Mouse (Mus musculus): ENCODE measurements around the gene Ccdc110. TPM values are rescaled to one million over a fixed set of nuclear protein-coding genes. Genes with fewer than 3 reads are reported as not detected.

Gene Ccdc110
- polyA plus RNA-seq, 1 experiment from 2014 or later = not detected

DNA sequence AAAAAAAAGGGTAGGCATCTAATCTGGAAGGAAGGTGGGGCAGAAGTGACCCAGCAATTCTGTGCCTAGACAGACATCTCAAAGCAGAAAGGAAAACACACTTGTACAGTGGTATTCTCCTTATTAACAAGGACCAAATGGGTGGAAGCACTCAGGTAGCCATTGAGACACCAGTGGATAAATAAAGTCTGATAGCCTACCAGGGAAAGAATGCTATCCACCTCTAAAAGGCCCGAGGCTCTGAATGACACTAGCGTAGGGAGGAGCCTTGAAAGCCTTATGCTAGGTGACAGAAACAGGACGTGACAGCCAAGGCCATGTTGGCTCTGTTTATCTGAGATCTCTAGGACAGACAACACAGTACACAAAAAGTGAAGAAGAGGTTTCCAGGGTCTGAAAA lies 17.9 kb upstream of the Ccdc110 start:
- no peak overlapping the region for H3K9ac ChIP-seq
- peak overlapping the region; percentile 28; the same call in 1 of the 2 replicates for H3K4me2 ChIP-seq (replicated peaks)
- no peaks in the 10 kb centered on the region for H3K9me3 ChIP-seq (replicated peaks)
- H3K4me1 ChIP-seq = no peaks in the 10 kb centered on the region
- H3K27ac ChIP-seq (replicated peaks) = peak overlapping the region; percentile 63; the same call in 1 of the 2 replicates
- no peak overlapping the region for H3K4me3 ChIP-seq (replicated peaks)
- no peaks in the 10 kb centered on the region for H3K27me3 ChIP-seq
- ATAC-seq (ENCODE audit: insufficient number of reproducible peaks, low FRiP score, low TSS enrichment, low read depth) = no peak
- WGBS = 78% methylated on average over 3 of the region's 3 CpGs
- no peaks in the 10 kb centered on the region for H3K36me3 ChIP-seq

DNA sequence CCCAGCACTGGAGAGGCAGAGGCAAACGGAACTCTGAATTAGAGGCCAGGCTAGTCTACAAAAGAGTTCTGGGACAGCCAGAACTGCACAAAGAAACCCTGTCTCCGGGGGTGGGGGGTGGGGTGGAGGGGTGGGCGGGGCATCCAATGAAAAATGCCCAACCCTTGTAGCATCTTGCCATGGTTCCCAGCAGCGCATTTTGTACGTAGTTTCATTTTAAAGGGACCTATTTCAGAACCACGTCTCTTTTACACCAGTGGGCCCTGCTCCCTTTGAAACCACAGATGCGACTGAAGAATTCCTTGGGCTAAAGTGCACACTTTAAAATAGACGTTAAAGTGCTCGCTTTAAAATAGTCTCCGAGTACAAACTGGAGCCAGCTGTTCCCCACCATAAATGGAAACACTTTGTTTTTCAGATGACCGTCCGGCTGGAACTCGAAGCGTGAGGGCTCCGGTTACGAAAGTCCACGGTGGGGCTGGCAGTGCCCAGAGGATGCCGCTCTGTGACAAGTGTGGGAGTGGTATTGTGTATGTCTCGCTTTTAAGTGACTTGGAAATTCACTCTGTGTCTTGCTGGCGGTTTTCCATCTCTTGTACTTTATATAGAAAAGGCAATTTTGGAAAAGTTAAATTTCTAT lies 17.3 kb upstream of the Ccdc110 start:
- ATAC-seq (ENCODE audit: insufficient number of reproducible peaks, low FRiP score, low TSS enrichment, low read depth) = peak; percentile 69; the same call in 1 of the 2 replicates
- H3K4me3 ChIP-seq (replicated peaks) = peak overlapping the region; percentile 22
- 39% methylated on average over 20 of the region's 20 CpGs for WGBS

DNA sequence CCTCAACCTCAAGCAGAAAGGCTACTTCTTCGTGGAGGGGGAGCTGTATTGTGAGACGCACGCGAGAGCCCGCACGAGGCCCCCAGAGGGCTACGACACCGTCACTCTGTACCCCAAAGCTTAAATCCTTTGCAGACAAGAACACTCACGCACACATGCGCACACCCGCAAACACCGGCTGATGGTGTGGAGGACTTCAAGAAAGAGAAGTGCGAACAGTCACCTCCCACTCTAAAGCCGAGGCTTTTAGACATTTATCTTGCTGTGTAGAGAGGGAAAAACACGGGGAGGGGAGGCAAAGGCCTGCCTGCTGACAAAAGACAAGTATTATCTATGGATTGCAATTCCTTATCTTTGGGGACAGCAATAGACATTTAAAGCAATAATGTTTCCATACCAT lies 15.5 kb upstream of the Ccdc110 start:
- H3K36me3 ChIP-seq = no peaks in the 10 kb centered on the region
- no peaks in the 10 kb centered on the region for H3K9me3 ChIP-seq (replicated peaks)
- no peaks in the 10 kb centered on the region for H3K27me3 ChIP-seq
- no peak overlapping the region for H3K9ac ChIP-seq
- no peak overlapping the region for H3K27ac ChIP-seq (replicated peaks)
- ATAC-seq (ENCODE audit: insufficient number of reproducible peaks, low FRiP score, low TSS enrichment, low read depth) = no peak
- H3K4me3 ChIP-seq (replicated peaks) = no peak overlapping the region
- H3K4me1 ChIP-seq = no peaks in the 10 kb centered on the region
- WGBS = 83% methylated on average over 15 of the region's 15 CpGs
- no peak overlapping the region for H3K4me2 ChIP-seq (replicated peaks)

More for the DNA sequence above, 17.3 kb upstream of the Ccdc110 start:
- H3K9me3 ChIP-seq (replicated peaks) = no peaks in the 10 kb centered on the region
- no peaks in the 10 kb centered on the region for H3K4me1 ChIP-seq
- H3K4me2 ChIP-seq (replicated peaks) = peak overlapping the region; percentile 28
- H3K9ac ChIP-seq = no peak overlapping the region
- peak overlapping the region; percentile 63; the same call in 1 of the 2 replicates for H3K27ac ChIP-seq (replicated peaks)
- no peaks in the 10 kb centered on the region for H3K27me3 ChIP-seq
- H3K36me3 ChIP-seq = no peaks in the 10 kb centered on the region

DNA sequence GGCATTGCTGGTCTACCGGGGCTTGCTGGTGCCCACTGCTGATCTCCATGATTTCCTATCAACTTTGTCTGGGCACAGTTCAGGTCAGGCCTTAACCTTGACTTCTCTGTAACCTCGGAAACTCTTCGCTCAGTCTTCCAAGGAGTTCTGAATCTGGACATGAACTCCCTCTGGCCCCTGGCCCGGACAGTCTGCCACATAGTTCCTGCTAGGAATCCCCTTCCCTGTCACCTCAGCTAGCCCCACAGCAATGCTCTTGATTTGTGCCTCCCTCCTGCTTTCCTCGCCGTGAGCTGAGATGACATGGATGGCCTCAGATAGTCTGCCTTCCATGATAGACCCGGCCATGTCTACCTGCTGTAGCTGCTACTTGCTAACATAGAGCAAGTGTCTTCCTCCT lies 14.0 kb upstream of the Ccdc110 start:
- Histone ChIP-seq H3K27ac (replicated peaks) (no peak overlapping the region), H3K9ac (no peak overlapping the region), H3K4me2 (replicated peaks) (no peak overlapping the region), H3K4me1 (no peaks in the 10 kb centered on the region), H3K36me3 (no peaks in the 10 kb centered on the region), H3K4me3 (replicated peaks) (no peak overlapping the region), H3K27me3 (no peaks in the 10 kb centered on the region), H3K9me3 (replicated peaks) (no peaks in the 10 kb centered on the region)
- no peak for ATAC-seq (ENCODE audit: insufficient number of reproducible peaks, low FRiP score, low TSS enrichment, low read depth)
- 93% methylated on average over 7 of the region's 7 CpGs for WGBS

DNA sequence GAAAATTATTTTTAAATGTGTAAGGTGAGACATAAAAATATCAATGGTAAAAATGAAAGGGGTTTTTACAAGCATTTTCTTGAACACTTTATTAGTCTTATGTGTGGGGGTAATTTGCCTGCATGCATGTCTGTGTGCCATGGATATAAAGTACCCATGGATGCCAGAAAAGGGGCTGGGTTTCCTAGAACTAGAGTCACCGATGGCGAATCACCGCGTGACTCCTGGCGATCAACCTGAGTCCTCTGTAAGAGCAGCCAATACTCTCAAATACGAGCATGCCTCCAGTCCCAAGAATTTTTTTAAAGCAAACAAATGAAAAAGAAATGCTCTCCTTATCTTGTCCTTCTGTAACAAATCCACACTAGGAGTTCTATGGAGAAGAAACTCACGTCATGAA lies 12.3 kb upstream of the Ccdc110 start:
- Histone ChIP-seq H3K4me1 (no peaks in the 10 kb centered on the region), H3K9me3 (replicated peaks) (no peaks in the 10 kb centered on the region), H3K36me3 (no peaks in the 10 kb centered on the region), H3K9ac (no peak overlapping the region), H3K4me2 (replicated peaks) (no peak overlapping the region), H3K27ac (replicated peaks) (no peak overlapping the region), H3K4me3 (replicated peaks) (no peak overlapping the region), H3K27me3 (no peaks in the 10 kb centered on the region)
- ATAC-seq (ENCODE audit: insufficient number of reproducible peaks, low FRiP score, low TSS enrichment, low read depth) = no peak
- 94% methylated on average over 7 of the region's 7 CpGs for WGBS

DNA sequence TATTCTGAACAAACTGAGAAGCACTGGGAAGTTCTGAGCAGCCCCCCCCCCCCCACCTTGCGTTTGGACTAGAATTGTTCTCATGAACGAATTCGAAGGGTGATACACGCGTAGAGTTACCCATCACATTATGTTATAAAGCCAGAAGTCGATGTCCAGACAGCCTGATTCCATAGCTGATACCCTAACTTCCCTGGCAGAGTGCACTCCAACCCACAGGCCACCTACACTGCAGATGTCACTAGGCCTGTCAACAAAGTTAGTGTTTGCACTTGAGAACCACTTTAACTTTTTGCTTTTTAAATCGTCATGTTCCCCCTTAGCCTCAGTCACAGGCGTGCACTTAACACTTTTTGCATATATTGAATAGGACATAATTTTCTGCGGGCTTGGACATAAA lies 2.6 kb downstream of the Ccdc110 start:
- 87% methylated on average over 9 of the region's 9 CpGs for WGBS
- Histone ChIP-seq H3K9ac (no peak overlapping the region), H3K4me3 (replicated peaks) (no peak overlapping the region), H3K9me3 (replicated peaks) (no peaks in the 10 kb centered on the region), H3K4me2 (replicated peaks) (no peak overlapping the region), H3K36me3 (no peaks in the 10 kb centered on the region), H3K27me3 (no peaks in the 10 kb centered on the region), H3K4me1 (0 out of 2 replicates have a peak, but pooled peaks cover 3% of the 10 kb centered on the region), H3K27ac (replicated peaks) (no peak overlapping the region)
- no peak for ATAC-seq (ENCODE audit: insufficient number of reproducible peaks, low FRiP score, low TSS enrichment, low read depth)

DNA sequence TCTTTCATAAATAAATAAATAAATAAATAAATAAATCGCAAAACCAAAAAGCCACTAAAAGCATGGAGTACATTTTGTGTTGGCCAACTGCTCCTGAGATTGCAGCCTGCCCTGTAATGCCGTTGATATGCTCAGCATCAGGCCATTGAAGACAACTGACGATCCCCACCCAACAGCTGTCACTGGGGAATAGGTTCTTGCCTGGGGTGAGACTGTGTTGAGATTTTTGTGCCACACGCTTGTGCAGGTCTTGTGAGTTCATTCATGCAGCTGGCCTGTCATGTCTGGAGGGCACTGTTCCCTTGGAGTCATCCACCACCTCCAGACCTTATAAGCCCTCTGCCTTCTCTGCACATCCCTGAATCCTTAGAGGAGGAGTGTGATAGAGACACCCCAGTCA lies 11.9 kb downstream of the Ccdc110 start:
- H3K27me3 ChIP-seq = no peaks in the 10 kb centered on the region
- H3K36me3 ChIP-seq = no peaks in the 10 kb centered on the region
- no peak overlapping the region for H3K9ac ChIP-seq
- H3K27ac ChIP-seq (replicated peaks) = no peak overlapping the region
- WGBS = 76% methylated on average over 4 of the region's 4 CpGs
- H3K4me3 ChIP-seq (replicated peaks) = no peak overlapping the region
- H3K4me2 ChIP-seq (replicated peaks) = no peak overlapping the region
- ATAC-seq (ENCODE audit: insufficient number of reproducible peaks, low FRiP score, low TSS enrichment, low read depth) = 0 out of 2 replicates have a peak, but pooled peaks have one; percentile 4
- no peaks in the 10 kb centered on the region for H3K9me3 ChIP-seq (replicated peaks)
- no peaks in the 10 kb centered on the region for H3K4me1 ChIP-seq

DNA sequence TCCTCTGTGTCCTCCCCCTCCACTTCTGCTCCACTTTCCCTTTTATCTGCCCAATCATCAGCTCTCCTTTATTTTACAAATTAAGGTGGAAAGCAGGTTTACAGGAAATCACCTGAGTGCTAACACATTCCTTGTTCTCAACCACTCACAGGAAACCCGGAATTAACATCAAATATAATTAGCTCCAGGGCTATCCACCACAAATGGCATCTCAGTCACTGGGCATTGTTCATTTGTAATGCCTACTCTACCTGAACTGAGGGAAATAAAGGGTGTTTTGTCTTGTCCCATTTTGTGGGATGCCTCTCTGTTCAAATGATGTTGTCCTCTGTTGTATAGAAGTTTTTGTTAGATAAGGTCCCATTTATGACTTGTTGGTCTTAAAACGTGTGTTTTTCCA lies 16.2 kb downstream of the Ccdc110 start:
- Histone ChIP-seq H3K4me1 (no peaks in the 10 kb centered on the region), H3K4me3 (replicated peaks) (no peak overlapping the region), H3K9ac (no peak overlapping the region), H3K36me3 (no peaks in the 10 kb centered on the region), H3K4me2 (replicated peaks) (no peak overlapping the region), H3K27me3 (no peaks in the 10 kb centered on the region), H3K9me3 (replicated peaks) (no peaks in the 10 kb centered on the region), H3K27ac (replicated peaks) (no peak overlapping the region)
- WGBS = 46% methylated on average over 2 of the region's 2 CpGs
- no peak for ATAC-seq (ENCODE audit: insufficient number of reproducible peaks, low FRiP score, low TSS enrichment, low read depth)

DNA sequence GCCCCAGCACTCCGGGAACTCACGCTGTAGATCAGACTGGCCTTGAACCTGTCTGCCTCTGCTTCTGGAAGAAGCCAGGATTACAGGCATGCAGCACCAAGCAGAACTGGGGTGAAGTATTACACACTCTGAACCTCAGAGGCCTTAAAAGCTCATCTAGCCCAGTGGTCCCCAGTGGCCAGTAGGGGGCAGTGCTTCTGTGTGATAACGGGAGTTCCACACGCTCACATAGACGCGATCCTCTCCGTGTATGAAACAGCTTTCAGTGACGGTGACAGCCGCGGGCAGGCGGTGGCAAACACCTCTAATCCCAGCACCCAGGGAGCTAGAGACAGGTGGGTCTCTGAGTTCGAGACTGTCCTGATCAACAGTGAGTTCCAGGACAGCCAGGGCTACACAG lies 36.5 kb downstream of the Ccdc110 start:
- Histone ChIP-seq H3K27ac (replicated peaks) (no peak overlapping the region), H3K4me1 (peaks cover 6% of the 10 kb centered on the region; the same call in 1 of the 2 replicates), H3K27me3 (no peaks in the 10 kb centered on the region), H3K9me3 (replicated peaks) (no peaks in the 10 kb centered on the region), H3K36me3 (peaks cover 4% of the 10 kb centered on the region; the same call in 1 of the 2 replicates), H3K4me2 (replicated peaks) (no peak overlapping the region), H3K9ac (no peak overlapping the region), H3K4me3 (replicated peaks) (no peak overlapping the region)
- no peak for ATAC-seq (ENCODE audit: insufficient number of reproducible peaks, low FRiP score, low TSS enrichment, low read depth)
- WGBS = 95% methylated on average over 12 of the region's 12 CpGs

DNA sequence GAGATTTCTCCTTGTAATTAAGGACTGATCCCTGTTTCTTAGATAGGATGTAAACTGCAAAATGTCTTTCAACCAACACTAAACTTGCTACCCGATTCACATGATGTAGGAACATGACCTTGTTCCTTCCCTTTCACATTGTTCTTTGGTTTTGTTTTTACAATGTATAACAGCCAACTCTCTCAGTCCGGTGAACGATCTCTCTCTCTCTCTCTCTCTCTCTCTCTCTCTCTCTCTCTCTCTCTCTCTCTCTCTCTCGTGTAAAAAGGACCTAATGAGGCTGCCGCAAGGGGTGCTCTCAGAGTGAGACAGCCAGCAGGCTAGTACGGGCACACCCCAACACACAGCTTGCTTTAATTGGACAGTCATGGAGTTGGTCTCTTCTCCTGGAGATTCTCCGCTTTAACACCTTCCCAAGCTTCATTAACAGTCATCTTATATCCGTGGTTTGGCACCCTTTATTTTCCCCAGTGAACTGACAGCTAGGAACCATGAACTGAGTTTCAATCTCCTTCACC lies 39.6 kb downstream of the Ccdc110 start:
- peak overlapping the region; percentile 65 for H3K4me2 ChIP-seq (replicated peaks)
- H3K27ac ChIP-seq (replicated peaks) = peak overlapping the region; percentile 94
- H3K27me3 ChIP-seq = no peaks in the 10 kb centered on the region
- peaks cover 17% of the 10 kb centered on the region for H3K36me3 ChIP-seq
- no peak for ATAC-seq (ENCODE audit: insufficient number of reproducible peaks, low FRiP score, low TSS enrichment, low read depth)
- H3K4me1 ChIP-seq = peaks cover 12% of the 10 kb centered on the region
- no peaks in the 10 kb centered on the region for H3K9me3 ChIP-seq (replicated peaks)
- no peak overlapping the region for H3K9ac ChIP-seq
- peak overlapping the region; percentile 69; the same call in 1 of the 2 replicates for H3K4me3 ChIP-seq (replicated peaks)
- 63% methylated on average over 8 of the region's 8 CpGs for WGBS

DNA sequence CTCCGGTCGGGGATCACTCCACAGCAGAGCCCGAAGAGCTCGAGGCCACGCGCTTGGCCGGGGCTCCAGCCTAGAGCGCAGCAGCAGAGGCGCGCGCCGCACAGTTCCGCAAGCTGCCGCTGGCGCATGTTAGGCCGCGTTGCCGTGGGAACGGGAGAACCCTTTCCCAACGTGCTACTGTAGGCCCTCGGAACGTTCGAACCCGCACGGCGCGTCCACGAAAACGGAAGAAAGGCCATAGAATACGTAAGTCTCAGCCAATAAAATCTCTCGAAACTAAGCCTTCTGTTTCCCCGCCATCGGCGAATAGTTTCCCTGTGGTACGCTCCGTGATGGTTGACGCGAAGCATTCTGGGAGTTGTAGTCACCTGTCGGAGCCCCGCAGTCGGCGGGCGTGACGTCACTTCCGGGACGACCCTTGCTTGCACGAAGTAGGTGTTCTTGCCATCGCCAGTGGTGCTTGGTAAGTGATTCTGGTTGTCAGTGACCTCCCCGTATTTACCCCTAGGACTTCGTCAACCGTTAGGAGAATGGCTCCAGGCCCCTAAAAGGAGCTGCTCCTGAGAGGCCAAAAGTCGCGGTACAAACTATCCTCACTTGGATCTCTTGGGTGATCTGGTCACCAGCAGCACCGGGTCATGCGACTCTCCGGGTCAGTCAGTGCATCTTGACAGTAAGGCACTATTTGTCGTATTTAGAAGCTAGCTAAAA lies 40.9 kb downstream of the Ccdc110 start, which contains the start of the genes 1700029J07Rik and Ufsp2:
TSS of gene 1700029J07Rik (minus strand) at position 127 of the 711 bp plus-strand sequence.
TSS of gene Ufsp2 (plus strand) at position 403 of the 711 bp plus-strand sequence.
- Histone ChIP-seq H3K4me3 (replicated peaks) (peak within 1 kb of the TSS; percentile 69), H3K9ac (peak within 1 kb of the TSS; percentile 48), H3K4me2 (replicated peaks) (peak within 1 kb of the TSS; percentile 65), H3K9me3 (replicated peaks) (no peaks in the 10 kb centered on the region), H3K4me1 (peaks cover 12% of the 10 kb centered on the region), H3K36me3 (peaks cover 24% of the 10 kb centered on the region), H3K27me3 (no peaks in the 10 kb centered on the region), H3K27ac (replicated peaks) (peak within 1 kb of the TSS; percentile 94)
- peak; percentile 97 for ATAC-seq (ENCODE audit: insufficient number of reproducible peaks, low FRiP score, low TSS enrichment, low read depth)
- under 1% methylated on average over 57 of the region's 57 CpGs for WGBS

All from embryonic facial prominence, embryonic 15.5 days (tissue).